Mouse (Mus musculus) spleen, adult 12 weeks (tissue): Measurements from ENCODE around the gene Oprm1.
"Not testable (repeated sequence)": the region's sequence is repeated elsewhere in the genome, so short reads cannot be mapped to it uniquely, and the experiment has no call there.

ENCODE experiments used
- DNase-seq: peaks from one replicate; pipeline ENCODE4 v3.0.0; 2022; ENCODE audit warnings: low spot score

The Oprm1 gene

GRCm38 (mm10) chr10:6979216-6979615, 220.9 kb downstream of the Oprm1 start:
- DNase-seq: no peak

- no peak for DNase-seq
Observed at GRCm38 (mm10) chr10:6979789-6980188, 221.5 kb downstream of the Oprm1 start.

- DNase-seq: no peak
Observed at GRCm38 (mm10) chr10:6980236-6980635, 221.9 kb downstream of the Oprm1 start.

- no peak for DNase-seq
Observed at GRCm38 (mm10) chr10:6982751-6983151, 224.4 kb downstream of the Oprm1 start.

- no peak for DNase-seq
Observed at GRCm38 (mm10) chr10:6983431-6983830, 225.1 kb downstream of the Oprm1 start.

- DNase-seq: no peak
Observed at GRCm38 (mm10) chr10:6986246-6986645, 227.9 kb downstream of the Oprm1 start.

GRCm38 (mm10) chr10:6987399-6988098, 229.2 kb downstream of the Oprm1 start:
- DNase-seq: no peak

GRCm38 (mm10) chr10:6988555-6988954, 230.2 kb downstream of the Oprm1 start:
- DNase-seq: no peak

- no peak for DNase-seq
Observed at GRCm38 (mm10) chr10:6996895-6997294, 238.6 kb downstream of the Oprm1 start.

- DNase-seq: no peak
Observed at GRCm38 (mm10) chr10:6998576-6999250, 240.4 kb downstream of the Oprm1 start.

GRCm38 (mm10) chr10:6999355-6999754, 241.0 kb downstream of the Oprm1 start:
- no peak for DNase-seq

- not testable (repeated sequence) for DNase-seq
Observed at GRCm38 (mm10) chr10:7003898-7004297, 245.6 kb downstream of the Oprm1 start.

GRCm38 (mm10) chr10:7004980-7005538, 246.8 kb downstream of the Oprm1 start:
- DNase-seq: no peak

- no peak for DNase-seq
Observed at GRCm38 (mm10) chr10:7010543-7010942, 252.2 kb downstream of the Oprm1 start.

- DNase-seq: no peak
Observed at GRCm38 (mm10) chr10:7015199-7015598, 256.9 kb downstream of the Oprm1 start.

GRCm38 (mm10) chr10:7019781-7020386, 261.6 kb downstream of the Oprm1 start:
- DNase-seq: no peak

- no peak for DNase-seq
Observed at GRCm38 (mm10) chr10:7020551-7020950, 262.2 kb downstream of the Oprm1 start.

GRCm38 (mm10) chr10:7025028-7025427, 266.7 kb downstream of the Oprm1 start:
- no peak for DNase-seq

GRCm38 (mm10) chr10:7033459-7033858, 275.2 kb downstream of the Oprm1 start:
- no peak for DNase-seq

- no peak for DNase-seq
Observed at GRCm38 (mm10) chr10:7035547-7035946, 277.2 kb downstream of the Oprm1 start.

- DNase-seq: no peak
Observed at GRCm38 (mm10) chr10:7037194-7037593, 278.9 kb downstream of the Oprm1 start.

GRCm38 (mm10) chr10:7041032-7041431, 282.7 kb downstream of the Oprm1 start:
- DNase-seq: no peak

- DNase-seq: no peak
Observed at GRCm38 (mm10) chr10:7043896-7044295, 285.6 kb downstream of the Oprm1 start.
